Mouse (Mus musculus) C2C12 (cell line): ENCODE results near the gene Trappc4.
A peak's percentile ranks its signal among the peaks of the same experiment; 100 is the strongest.

ENCODE experiments used
- CEBPB ChIP-seq: IDR thresholded peaks from one replicate; pipeline ENCODE4 v1.6.1; 2011; ENCODE audit warnings: low read depth, mild to moderate bottlenecking, control low read depth, moderate library complexity
- CTCF ChIP-seq: IDR thresholded peaks from one replicate; pipeline ENCODE4 v1.5.1; 2011; ENCODE audit not compliant: control insufficient read depth, insufficient read depth, insufficient read length
- MAX ChIP-seq: IDR thresholded peaks from one replicate; pipeline ENCODE4 v1.6.1; 2011; ENCODE audit warnings: mild to moderate bottlenecking, control low read depth
- MYOD1 ChIP-seq: IDR thresholded peaks from one replicate; pipeline ENCODE4 v1.6.1; 2011; ENCODE audit warnings: low read depth; ENCODE audit not compliant: control insufficient read depth, insufficient read length
- MYOG ChIP-seq: IDR thresholded peaks from one replicate; pipeline ENCODE4 v1.6.1; 2011; ENCODE audit not compliant: control insufficient read depth, insufficient read length; ENCODE audit errors: extremely low read depth
- USF1 ChIP-seq: IDR thresholded peaks from one replicate; pipeline ENCODE4 v1.6.1; 2011; ENCODE audit warnings: low read depth, mild to moderate bottlenecking, control low read depth, moderate library complexity

DNA sequence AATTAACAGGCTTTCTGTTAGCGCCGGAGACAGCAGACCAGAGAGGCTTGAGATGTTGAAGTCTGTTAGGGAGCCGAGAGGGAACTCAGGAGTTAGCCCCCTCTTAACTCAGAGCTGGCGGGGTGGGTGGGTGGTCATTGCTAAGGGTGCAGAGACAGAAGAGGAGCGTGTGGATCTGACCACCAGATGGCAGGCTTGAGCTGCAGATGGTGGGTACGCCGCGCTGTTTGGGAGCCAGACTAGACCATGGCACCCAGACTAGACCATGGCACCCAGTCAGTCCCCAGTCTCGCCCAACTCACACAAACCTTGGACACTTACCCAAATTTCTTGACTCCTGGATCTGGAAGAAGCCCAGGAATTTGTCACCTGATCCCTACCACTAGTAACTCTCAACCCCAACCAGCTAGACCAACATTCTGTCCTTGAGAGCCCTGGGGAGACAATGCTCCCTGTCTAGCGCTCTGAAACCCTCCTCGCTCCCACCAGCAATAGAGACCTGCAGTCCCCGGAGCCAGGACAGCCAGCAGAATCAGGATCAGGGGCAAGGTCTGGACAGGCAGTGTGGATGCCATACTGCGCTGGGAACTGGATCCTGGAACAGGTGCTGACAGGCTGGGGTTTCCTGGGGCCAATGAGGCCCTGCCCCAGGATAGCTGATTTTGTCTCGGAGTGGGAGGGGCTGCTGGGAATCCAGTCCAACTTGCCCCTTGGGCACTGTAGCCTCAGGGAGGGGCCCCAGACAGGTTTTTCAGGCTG, 46.9 kb upstream of the Trappc4 start:
- peak; percentile 92 for TF ChIP-seq CTCF
- no peak for TF ChIP-seq USF1
- no peak for TF ChIP-seq MAX
- no peak for TF ChIP-seq MYOD1
- TF ChIP-seq MYOG: no peak
- no peak for TF ChIP-seq CEBPB
